Mouse (Mus musculus) naive thymus-derived CD4-positive, alpha-beta T cell, adult 5 months (primary cell): ENCODE measurements around the gene Gm9513. TPM values are rescaled to one million over a fixed set of nuclear protein-coding genes. Genes with fewer than 3 reads are reported as not detected.

ENCODE experiments used
- polyA plus RNA-seq: library from polyadenylated mRNA; unstranded; fragments of 100-300 nt; shearing (Covaris generic); gene quantifications from one replicate; pipeline ENCODE4 v1.2.1, GENCODE M21; 2017

The Gm9513 gene
- not detected for polyA plus RNA-seq

GRCm38 (mm10) chr9:36475338-36475737 lies at the start of gene Gm9513:
Gene Gm9513 (plus strand): TSS chr9:36475638.

GRCm38 (mm10) chr9:36431584-36431983 lies 43.9 kb upstream of the Gm9513 start, which contains the start of gene Gm7257:
Gene Gm7257 (plus strand): TSS chr9:36431884.

Other genes with a start within 250 kb of the Gm9513 start
- not detected for gene Gm7257, start 43.8 kb upstream of the Gm9513 start, polyA plus RNA-seq
- not detected for gene Gm5615, start 66.3 kb downstream of the Gm9513 start, polyA plus RNA-seq
- not detected for gene Gm17689, start 107.0 kb downstream of the Gm9513 start, polyA plus RNA-seq
- not detected for gene A630095E13Rik, start 167.7 kb downstream of the Gm9513 start, polyA plus RNA-seq
- gene Acrv1, start 217.6 kb downstream of the Gm9513 start, polyA plus RNA-seq, result not detected